Mouse (Mus musculus) stomach, embryonic 15.5 days (tissue): ENCODE measurements at regions not wholly inside any gene's neighbourhood (a gene's known extent, or its start where the extent isn't known, plus 50 kb on each side); places are given as distances from the start of the nearest gene placed in this dataset.

Experiments used
- ATAC-seq: fragments of 200-750 bp; cut with Nextera tagmentation; 2 replicates; pipeline ENCODE4 v1.8.0; 2017; ENCODE audit warnings: low read depth, moderate number of reproducible peaks, moderate TSS enrichment; ENCODE audit not compliant: insufficient read depth, low FRiP score
- H3K27ac ChIP-seq: fragments of 300-500 bp; sonication (generic); 2 replicates; pipeline ENCODE4 v1.5.1; 2015; ENCODE audit warnings: mild to moderate bottlenecking, inconsistent platforms
- H3K27me3 ChIP-seq: fragments of 300-500 bp; sonication (generic); replicated peaks from 2 replicates; pipeline ENCODE4 v1.6.1; 2015; ENCODE audit warnings: inconsistent platforms
- H3K36me3 ChIP-seq: fragments of 300-500 bp; sonication (generic); 2 replicates; pipeline ENCODE4 v1.6.1; 2015; ENCODE audit warnings: inconsistent platforms
- H3K4me1 ChIP-seq: fragments of 300-500 bp; sonication (generic); 2 replicates; pipeline ENCODE4 v1.6.1; 2015; ENCODE audit warnings: inconsistent platforms
- H3K4me2 ChIP-seq: fragments of 300-500 bp; sonication (generic); 2 replicates; pipeline ENCODE4 v1.6.1; 2015; ENCODE audit warnings: mild to moderate bottlenecking, inconsistent platforms
- H3K4me3 ChIP-seq: fragments of 300-500 bp; sonication (generic); replicated peaks from 2 replicates; pipeline ENCODE4 v1.5.1; 2015; ENCODE audit warnings: inconsistent platforms
- H3K9ac ChIP-seq: fragments of 300-500 bp; sonication (generic); 2 replicates; pipeline ENCODE4 v1.6.1; 2015; ENCODE audit warnings: inconsistent platforms
- H3K9me3 ChIP-seq: fragments of 300-500 bp; sonication (generic); 2 replicates; pipeline ENCODE4 v1.6.1; 2016; ENCODE audit warnings: inconsistent platforms
- WGBS: fragments of 180-500 bp; shearing (Covaris S2); methylation state at CpG from one replicate; pipeline ENCODE4 v1.1.7; 2015; 5-methylcytosine and 5-hydroxymethylcytosine counted together

- no peak for ATAC-seq
- H3K27ac ChIP-seq, result no peak overlapping the region
- H3K27me3 ChIP-seq, result no peaks in the 10 kb centered on the region
- no peak overlapping the region for H3K9ac ChIP-seq
- no peak overlapping the region for H3K4me3 ChIP-seq
- no peaks in the 10 kb centered on the region for H3K9me3 ChIP-seq
- H3K36me3 ChIP-seq, result no peaks in the 10 kb centered on the region
- no peaks in the 10 kb centered on the region for H3K4me1 ChIP-seq
- 37% methylated on average over 4 of the region's 4 CpGs for WGBS
- H3K4me2 ChIP-seq, result no peak overlapping the region
These were observed 55.0 kb upstream of the Slit3 start for GRCm38 (mm10) chr11:35065959-35066414.

DNA sequence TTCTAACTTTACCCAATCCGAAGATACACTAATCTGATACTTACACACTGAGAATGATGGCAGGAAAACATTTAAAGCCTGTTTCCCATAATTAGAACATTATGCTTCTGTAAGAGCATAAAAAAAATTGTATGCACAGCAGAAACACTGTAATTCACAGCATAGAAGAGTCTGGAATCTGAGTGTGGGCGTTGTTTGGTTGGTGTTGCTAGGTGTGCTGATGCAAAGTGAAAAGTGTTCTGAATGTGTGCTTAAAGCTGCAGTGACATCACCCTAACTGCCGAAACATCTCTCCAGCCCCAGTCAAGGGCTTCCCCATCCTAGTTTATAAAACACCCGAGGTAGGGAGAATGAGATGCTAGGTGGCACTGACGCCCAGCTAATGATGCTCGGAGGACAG lies 63.2 kb upstream of the Slit3 start:
- Histone ChIP-seq H3K4me2 (no peak overlapping the region), H3K9ac (no peak overlapping the region), H3K27me3 (no peaks in the 10 kb centered on the region), H3K4me3 (no peak overlapping the region), H3K36me3 (no peaks in the 10 kb centered on the region), H3K9me3 (no peaks in the 10 kb centered on the region), H3K27ac (no peak overlapping the region), H3K4me1 (no peaks in the 10 kb centered on the region)
- no peak for ATAC-seq
- 82% methylated on average over 6 of the region's 6 CpGs for WGBS

GRCm38 (mm10) chr11:35055496-35056125 lies 65.4 kb upstream of the Slit3 start:
- Histone ChIP-seq H3K9me3 (no peaks in the 10 kb centered on the region), H3K4me2 (no peak overlapping the region), H3K9ac (no peak overlapping the region), H3K36me3 (no peaks in the 10 kb centered on the region), H3K27me3 (no peaks in the 10 kb centered on the region), H3K4me1 (no peaks in the 10 kb centered on the region), H3K4me3 (no peak overlapping the region), H3K27ac (no peak overlapping the region)
- ATAC-seq, result no peak
- WGBS, result 84% methylated on average over 7 of the region's 7 CpGs

- no peak for ATAC-seq
- Histone ChIP-seq H3K27me3 (no peaks in the 10 kb centered on the region), H3K4me1 (no peaks in the 10 kb centered on the region), H3K9ac (no peak overlapping the region), H3K27ac (no peak overlapping the region), H3K4me3 (no peak overlapping the region), H3K9me3 (no peaks in the 10 kb centered on the region), H3K4me2 (no peak overlapping the region), H3K36me3 (no peaks in the 10 kb centered on the region)
- 56% methylated on average over 2 of the region's 2 CpGs for WGBS
These were observed 67.4 kb upstream of the Slit3 start for GRCm38 (mm10) chr11:35053613-35053950.

DNA sequence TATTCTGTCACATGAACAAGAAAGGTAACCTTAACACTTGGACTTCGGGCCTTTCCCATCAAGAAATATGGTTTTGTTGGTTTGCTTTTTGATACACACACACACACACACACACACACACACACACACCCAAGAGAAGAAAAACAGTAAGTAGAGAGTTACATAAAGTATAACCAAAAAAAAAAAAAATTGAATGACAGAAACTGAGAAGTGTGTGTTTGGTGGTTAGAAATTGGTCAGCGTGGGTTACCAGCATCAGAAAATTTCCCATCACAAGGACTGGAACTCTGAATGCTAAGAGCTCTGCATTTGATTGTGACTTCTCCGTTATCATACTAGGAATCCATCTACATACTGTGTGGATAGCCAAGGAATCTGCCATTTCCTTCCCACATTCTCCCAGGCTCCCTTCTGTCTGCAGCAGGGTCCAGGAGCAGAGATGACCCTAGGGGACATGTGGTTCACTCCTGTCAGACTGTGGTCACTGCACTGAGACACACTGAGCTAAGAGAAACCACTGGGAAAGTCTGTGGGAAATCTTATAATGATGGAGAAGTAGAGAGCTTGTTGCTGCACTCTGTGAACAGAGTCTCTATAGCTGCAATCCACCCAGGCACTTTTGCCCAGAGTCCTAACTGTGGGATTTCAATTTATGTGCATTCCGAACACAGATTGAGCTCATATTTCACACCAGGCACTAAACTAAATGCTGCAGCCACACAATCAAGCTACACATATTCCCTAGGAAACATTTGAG lies 68.0 kb upstream of the Slit3 start:
- Histone ChIP-seq H3K9me3 (no peaks in the 10 kb centered on the region), H3K4me3 (no peak overlapping the region), H3K27me3 (no peaks in the 10 kb centered on the region), H3K27ac (no peak overlapping the region), H3K9ac (no peak overlapping the region), H3K4me1 (no peaks in the 10 kb centered on the region), H3K36me3 (no peaks in the 10 kb centered on the region), H3K4me2 (no peak overlapping the region)
- ATAC-seq, result no peak
- 69% methylated on average over 4 of the region's 4 CpGs for WGBS

DNA sequence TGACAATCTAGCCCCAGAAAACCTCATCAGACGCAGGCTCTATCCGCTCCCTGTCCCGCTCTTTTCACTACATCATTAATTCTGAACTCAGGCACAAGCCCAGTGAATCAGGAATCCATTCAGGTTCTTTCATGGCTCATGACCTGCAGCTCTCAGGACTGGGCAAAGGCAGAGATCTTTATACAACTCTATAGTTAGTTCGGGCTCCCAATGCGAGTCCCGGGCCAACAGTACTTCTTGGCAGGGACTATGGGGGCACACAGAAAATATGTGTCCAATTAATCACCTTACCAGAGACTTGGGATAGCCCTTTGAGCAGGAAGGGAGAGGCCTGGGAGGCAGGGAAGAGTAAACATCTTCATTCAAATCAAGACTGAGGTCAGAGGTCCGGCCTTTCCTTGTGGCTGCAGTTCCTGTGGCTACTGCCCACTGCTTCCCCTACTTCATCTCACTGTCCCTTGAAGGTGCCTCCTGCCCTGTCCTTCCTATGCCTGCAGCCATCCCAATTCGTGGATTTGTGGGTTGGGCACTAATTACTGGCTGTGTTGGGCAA lies 71.3 kb upstream of the Slit3 start:
- H3K9me3 ChIP-seq, result no peaks in the 10 kb centered on the region
- ATAC-seq, result no peak
- no peak overlapping the region for H3K4me3 ChIP-seq
- no peak overlapping the region for H3K4me2 ChIP-seq
- WGBS, result 70% methylated on average over 8 of the region's 8 CpGs
- no peak overlapping the region for H3K27ac ChIP-seq
- no peaks in the 10 kb centered on the region for H3K27me3 ChIP-seq
- no peaks in the 10 kb centered on the region for H3K36me3 ChIP-seq
- H3K9ac ChIP-seq, result no peak overlapping the region
- H3K4me1 ChIP-seq, result no peaks in the 10 kb centered on the region

GRCm38 (mm10) chr11:35044659-35045058 lies 76.4 kb upstream of the Slit3 start:
- ATAC-seq, result no peak
- Histone ChIP-seq H3K9me3 (no peaks in the 10 kb centered on the region), H3K27me3 (no peaks in the 10 kb centered on the region), H3K27ac (no peak overlapping the region), H3K4me1 (no peaks in the 10 kb centered on the region), H3K4me3 (no peak overlapping the region), H3K36me3 (no peaks in the 10 kb centered on the region), H3K4me2 (no peak overlapping the region), H3K9ac (no peak overlapping the region)
- 68% methylated on average over 1 of the region's 1 CpGs for WGBS

- Histone ChIP-seq H3K9ac (no peak overlapping the region), H3K36me3 (no peaks in the 10 kb centered on the region), H3K4me2 (peak overlapping the region; percentile 32), H3K4me3 (no peak overlapping the region), H3K4me1 (0 out of 2 replicates have a peak, but pooled peaks cover 4% of the 10 kb centered on the region), H3K9me3 (no peaks in the 10 kb centered on the region), H3K27ac (no peak overlapping the region), H3K27me3 (no peaks in the 10 kb centered on the region)
- WGBS, result 7% methylated on average over 8 of the region's 8 CpGs
- peak; percentile 18; the same call in 1 of the 2 replicates for ATAC-seq
These were observed 96.6 kb upstream of the Slit3 start for GRCm38 (mm10) chr11:35024448-35024847.

- no peaks in the 10 kb centered on the region for H3K36me3 ChIP-seq
- 0 out of 2 replicates have a peak, but pooled peaks cover 4% of the 10 kb centered on the region for H3K4me1 ChIP-seq
- ATAC-seq, result no peak
- no peak overlapping the region for H3K27ac ChIP-seq
- H3K4me3 ChIP-seq, result no peak overlapping the region
- no peak overlapping the region for H3K4me2 ChIP-seq
- no peak overlapping the region for H3K9ac ChIP-seq
- no peaks in the 10 kb centered on the region for H3K27me3 ChIP-seq
- H3K9me3 ChIP-seq, result no peaks in the 10 kb centered on the region
- 80% methylated on average over 4 of the region's 4 CpGs for WGBS
These were observed 97.2 kb upstream of the Slit3 start for GRCm38 (mm10) chr11:35023813-35024212.

- Histone ChIP-seq H3K4me1 (0 out of 2 replicates have a peak, but pooled peaks cover 4% of the 10 kb centered on the region), H3K27me3 (no peaks in the 10 kb centered on the region), H3K36me3 (no peaks in the 10 kb centered on the region), H3K9ac (no peak overlapping the region), H3K4me3 (no peak overlapping the region), H3K9me3 (no peaks in the 10 kb centered on the region), H3K4me2 (no peak overlapping the region), H3K27ac (no peak overlapping the region)
- ATAC-seq, result no peak
- WGBS, result 70% methylated on average over 3 of the region's 3 CpGs
These were observed 98.9 kb upstream of the Slit3 start for GRCm38 (mm10) chr11:35021990-35022625.

GRCm38 (mm10) chr11:35016998-35017397 lies 104.0 kb upstream of the Slit3 start:
- H3K9me3 ChIP-seq, result no peaks in the 10 kb centered on the region
- H3K4me1 ChIP-seq, result no peaks in the 10 kb centered on the region
- H3K4me2 ChIP-seq, result no peak overlapping the region
- no peak overlapping the region for H3K4me3 ChIP-seq
- H3K27me3 ChIP-seq, result no peaks in the 10 kb centered on the region
- no peak overlapping the region for H3K9ac ChIP-seq
- WGBS, result 31% methylated on average over 3 of the region's 3 CpGs
- no peak for ATAC-seq
- H3K36me3 ChIP-seq, result no peaks in the 10 kb centered on the region
- no peak overlapping the region for H3K27ac ChIP-seq
